Mouse (Mus musculus): ENCODE results near the gene Ttc30a1.
"Not testable (repeated sequence)": the region's sequence is repeated elsewhere in the genome, so short reads cannot be mapped to it uniquely, and the experiment has no call there.

Ttc30a1 gene

DNA sequence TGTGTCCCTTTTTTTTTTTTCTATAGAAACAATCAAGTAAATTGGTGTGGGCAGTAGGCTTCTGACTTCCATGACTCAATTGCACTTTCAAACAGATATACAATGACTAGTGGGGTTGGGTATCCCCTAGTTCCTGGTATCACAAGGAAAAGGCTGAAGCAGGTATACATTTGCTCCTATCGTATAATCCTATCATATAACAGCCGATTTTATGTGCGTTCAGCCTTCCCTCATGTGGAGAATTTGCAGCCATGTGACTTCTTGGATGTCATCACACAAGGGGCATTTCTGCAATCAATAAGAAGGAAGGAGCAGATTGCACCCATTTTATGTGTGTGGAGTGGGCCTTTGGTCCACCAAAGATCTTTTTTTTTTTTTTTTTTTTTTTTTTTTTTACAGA lies 1.3 kb upstream of the Ttc30a1 start:
- DNase-seq (ENCODE audit: low spot score), result no peak

DNA sequence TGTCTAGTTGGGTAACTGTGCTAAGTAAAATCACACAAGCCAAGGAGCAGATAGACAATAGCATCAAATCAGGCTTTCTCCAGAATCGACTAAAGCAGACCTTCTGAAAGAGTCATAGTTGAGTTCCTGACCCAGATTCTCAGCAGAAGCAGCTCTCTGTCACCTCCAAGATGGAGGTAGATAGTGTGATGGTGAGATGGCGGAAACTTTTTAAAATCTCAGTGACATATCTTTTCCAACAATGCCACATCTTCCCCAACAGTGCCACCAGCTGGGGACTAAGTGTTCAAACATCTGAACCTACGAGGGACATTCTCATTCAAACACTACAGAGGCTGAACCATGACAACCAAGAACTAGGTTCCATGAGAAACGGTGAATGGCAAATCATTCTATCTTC lies 859 bp upstream of the Ttc30a1 start:
- no peak for DNase-seq (ENCODE audit: low spot score)

DNA sequence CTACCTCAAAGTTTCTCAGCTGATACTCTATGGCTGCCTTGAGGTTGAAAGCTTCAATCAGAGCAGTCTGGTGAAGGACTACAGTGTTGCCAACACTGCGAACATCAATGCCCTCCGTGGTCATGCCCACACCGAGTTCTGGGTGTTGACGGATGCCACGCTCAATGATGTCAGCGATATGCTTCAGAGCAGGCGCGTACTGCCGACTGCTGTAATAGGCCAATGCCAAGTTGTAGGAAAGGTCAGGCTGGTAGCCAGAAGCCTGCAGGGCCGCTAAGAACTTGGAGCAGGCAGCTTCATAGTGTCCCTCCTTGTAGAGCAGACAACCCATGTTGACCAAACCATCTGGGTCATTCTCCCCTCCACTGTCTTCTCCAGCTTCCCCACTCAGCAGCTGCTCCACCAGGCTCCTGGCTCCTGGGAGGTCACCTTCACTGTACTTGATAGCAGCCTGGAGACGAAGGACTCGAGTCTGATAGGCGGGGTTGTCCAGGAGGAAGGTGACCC lies 781 bp downstream of the Ttc30a1 start:
- not testable (repeated sequence) for DNase-seq (ENCODE audit: low spot score)

DNA sequence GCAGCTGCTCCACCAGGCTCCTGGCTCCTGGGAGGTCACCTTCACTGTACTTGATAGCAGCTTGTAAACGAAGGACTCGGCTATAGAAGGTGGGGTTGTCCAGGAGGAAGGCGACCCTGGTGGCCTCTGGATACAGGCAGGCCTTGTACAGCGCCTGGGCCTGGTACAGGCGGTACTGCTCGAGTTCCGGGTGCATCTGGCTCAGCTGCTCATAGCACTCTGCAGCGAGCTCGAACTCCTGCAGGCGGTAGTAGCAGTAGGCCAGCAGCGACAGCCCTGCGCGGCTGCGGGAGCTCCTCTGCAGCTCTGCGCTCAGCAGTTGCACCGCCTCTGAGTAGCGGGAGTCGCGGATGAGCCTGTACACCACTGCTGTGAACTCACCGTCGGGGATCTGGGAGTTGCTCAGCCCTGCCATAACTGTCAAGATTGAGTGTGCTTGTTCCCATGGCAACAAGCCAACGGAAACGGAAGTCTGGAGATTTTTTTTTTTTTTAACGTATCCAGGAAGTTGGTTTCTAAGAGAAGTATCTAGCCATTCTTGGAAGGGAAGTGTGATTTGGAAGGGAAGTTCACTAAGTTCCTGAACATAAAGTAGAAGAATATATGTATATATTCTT lies 3.9 kb downstream of the Ttc30a1 start, which contains the start of gene Ttc30a2:
Gene Ttc30a2 (minus strand): TSS at position 419 of the 617 bp plus-strand sequence.
- peak; percentile 42 for DNase-seq (ENCODE audit: low spot score)

DNA sequence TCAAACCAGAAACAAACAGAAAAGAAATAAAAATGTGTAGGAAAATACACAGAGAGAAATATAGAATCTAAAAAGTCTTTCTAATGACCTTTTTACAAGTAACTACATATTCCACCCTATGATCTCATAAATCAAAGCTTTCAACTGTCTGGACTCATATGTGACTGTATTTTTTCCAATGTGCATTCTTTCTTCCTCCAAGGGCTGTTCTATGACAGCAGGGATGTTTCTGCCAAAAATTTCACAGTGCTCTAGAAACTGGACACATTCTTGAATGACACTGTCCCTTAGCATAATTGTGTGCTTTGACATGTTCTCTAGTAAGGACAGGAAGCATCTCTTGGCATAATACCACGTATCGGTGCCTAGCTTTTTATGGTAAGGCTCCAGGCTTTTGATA lies 5.7 kb downstream of the Ttc30a1 start:
- not testable (repeated sequence) for DNase-seq (ENCODE audit: low spot score)

DNA sequence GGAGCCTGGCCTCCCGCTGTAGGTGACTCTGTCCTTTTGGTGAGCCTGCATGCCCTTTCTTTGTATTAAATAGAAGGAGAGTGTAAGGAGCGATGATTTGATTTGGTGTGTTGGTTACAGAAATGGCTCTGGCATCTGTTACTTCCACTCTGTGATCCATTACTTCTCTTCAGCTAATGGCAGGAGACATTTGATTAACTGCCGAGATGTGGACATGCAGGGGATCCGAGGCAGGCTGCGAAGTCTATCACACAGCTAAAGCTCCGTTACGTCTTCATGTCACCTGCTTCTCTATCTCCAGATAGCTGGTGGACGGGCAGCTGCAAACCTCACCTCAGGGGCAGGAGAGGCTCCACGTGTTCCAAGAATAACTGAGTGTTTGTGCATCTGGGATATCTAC lies 7.6 kb downstream of the Ttc30a1 start:
- DNase-seq (ENCODE audit: low spot score), result no peak

DNA sequence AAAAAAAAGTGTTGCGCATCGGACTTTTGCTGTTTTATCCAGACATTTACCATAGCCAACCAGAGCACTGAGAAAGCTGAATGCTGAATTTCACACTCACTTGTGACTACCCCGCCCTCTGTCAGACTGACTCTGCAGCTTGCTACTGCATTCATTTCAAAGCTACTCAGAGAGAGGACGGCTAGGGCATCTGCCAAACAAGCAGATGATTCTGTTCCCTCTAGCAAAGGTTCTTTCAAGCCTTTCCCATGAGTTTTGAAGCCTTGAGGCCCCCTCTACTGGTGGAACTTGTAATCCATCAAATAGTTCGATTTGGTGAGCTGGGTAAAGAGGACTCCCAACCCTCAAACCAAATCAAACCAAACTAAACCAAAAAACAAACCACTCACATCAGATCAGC lies 16.8 kb downstream of the Ttc30a1 start:
- DNase-seq (ENCODE audit: low spot score), result peak; percentile 29

DNA sequence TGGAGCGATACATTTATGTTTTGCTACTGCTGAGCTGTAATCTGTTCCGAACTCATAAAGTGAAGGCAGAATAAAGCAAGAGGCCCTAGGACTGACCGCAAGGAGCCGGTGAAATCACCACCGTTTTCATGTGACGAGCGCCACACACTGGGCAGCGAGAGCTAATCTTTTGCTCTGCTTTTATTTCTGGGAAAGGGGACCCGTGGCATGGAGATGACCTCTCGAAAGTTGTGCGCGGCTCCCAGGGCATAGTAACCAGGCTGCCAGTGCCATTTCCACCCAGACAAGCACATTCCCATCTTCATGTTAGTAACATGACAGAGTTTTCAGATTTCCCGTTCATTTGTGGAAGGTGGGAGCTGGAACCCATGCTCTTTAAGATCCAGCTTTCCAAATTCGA lies 17.3 kb downstream of the Ttc30a1 start:
- DNase-seq (ENCODE audit: low spot score), result no peak

DNA sequence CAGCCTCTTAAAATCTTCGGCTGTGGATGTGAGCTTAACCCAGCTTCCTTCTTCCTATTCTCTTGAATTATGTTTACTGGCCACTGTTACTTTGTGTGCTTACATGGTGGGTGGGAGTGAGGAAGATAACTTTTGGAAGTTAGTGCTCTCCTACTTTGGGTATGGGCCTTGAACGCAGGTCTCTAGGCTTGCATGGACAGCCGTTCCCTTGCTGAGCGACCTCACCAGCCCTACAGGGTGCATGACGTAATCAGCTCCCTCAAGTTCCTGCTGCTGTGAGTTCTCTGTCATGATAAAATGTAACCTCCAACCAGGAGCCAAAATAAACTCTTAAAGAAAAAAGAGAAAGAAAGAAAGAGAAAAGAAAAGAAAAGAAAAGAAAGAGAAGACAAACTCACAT lies 17.7 kb downstream of the Ttc30a1 start:
- no peak for DNase-seq (ENCODE audit: low spot score)

DNA sequence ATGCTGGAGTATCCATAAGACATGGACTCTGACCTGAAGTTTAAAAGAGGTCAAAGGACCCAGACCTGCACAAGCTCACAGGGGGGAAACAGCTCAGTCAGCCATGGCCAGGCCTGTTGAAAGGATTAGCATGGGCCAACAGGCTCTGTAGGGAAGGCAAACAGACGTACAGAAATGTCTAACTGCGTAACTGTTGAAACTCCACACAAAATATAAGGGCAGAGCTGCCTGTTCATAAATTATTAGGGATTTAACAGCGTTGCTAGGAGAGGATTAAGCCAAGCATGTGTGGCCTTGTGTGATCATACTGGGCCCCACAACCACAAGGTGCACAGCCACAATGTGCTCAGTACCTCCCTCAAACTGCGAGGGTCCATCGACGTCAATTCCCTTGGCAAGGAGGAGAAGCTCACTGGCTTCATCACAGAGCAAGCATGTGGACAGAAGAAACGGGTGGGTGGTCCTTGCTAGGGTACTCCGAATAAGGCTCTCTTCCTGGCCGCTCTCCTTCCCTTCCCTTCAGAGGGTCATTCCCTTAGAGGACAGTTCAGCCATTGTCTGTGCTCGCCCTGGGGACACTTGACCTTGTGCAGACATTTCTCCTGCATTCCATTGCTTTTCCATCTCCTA lies 18.4 kb downstream of the Ttc30a1 start:
- no peak for DNase-seq (ENCODE audit: low spot score)

DNA sequence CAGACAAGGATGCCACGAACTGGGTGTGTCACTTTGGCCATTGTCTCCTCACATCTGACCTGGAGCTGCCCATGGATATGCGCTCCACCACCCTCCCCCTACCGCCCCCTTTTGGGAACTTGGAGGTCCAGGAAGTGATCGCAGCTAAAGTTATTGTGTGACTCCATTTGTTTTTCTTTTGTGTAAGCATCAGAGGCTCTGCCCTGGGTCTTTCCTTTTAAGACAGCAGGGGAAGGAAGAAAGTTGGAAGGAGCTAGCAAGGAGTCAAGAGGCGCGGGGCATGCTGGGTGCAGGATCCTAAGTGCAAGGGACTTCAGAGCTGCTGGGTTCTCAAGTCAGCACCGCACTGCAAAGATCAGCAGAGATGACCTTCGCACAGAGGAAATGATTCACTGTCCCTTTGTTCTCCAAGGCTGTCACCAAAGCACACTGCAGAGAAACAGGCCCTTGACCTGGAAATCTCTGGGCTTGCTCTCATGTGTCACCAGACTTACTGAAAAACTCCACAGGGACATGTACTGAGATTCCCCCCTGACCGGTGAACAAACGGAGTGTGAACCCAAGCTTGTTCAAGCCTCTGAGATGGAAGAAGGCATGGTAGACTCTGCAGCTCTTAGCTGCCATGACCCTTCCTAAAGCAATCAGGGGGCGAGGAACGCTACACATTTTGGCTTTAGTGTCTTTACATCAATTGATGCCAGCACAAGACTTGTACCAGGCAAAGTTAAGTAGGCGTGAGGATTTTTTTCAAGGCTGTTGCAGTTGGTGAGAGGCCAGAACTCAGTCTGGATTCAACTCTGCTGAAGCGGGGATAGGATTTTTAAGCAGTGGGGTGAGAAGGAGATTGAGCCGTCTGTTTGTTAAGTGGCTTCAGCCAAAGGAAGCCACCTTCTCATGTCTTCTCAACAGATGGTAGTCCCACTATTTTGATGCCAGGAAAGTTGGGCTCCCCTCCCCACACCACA lies 21.1 kb downstream of the Ttc30a1 start:
- DNase-seq (ENCODE audit: low spot score), result no peak

DNA sequence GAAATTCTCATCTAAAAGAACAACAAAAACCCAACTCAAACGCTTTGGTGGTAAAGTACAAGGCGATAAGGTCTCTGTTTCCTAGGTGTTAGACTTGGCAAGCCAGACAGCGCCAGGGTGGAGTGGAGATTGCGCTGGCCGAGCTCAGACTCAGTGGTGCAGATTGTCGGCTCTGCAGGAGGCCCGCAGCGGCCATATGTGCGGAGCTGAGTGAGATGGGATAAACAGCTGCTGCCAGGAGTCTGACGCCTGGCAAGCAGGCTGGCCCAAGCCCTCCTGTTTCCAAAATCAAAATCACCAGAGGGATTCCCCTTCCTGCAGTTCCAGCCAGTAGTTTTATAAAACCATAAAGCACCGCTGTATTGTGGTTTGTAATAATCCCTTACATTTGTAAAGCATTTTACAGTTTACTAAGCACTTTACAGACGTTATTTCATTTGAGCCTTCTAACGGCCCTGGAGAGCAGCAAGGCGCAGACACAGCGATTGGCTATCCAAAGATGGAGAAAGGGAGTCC lies 21.9 kb downstream of the Ttc30a1 start:
- peak; percentile 18 for DNase-seq (ENCODE audit: low spot score)

DNA sequence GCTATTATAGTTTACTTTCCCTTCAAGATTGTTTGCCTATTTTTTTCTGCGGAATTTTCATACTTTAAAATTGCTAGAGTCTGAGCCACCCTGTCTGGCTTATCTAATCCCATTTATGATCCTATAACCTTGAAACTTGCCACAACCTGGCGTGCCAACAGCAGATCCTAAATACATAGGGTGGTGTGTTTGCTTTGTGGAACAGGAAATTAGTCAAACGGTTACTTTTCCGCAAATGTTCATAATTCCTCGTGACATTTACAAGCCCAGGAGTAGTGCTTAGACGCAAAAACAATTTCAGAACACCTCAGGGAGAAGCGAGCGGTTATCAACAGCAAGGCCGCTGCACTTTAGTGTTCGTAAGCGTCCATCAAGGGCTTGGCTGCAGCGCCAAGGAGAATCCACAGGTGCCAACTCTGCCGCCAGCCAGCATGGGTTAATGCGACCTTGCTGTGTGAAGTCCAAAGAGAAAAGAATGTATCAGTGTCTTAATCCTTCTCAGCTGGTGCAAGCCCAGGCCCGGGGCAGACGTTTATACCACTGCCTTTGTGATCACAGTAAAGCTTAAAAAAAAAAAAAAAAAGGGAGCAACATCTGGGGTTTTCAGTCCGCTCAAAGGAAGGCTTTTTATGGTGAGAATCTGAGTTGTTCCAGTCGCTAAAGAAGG lies 22.5 kb downstream of the Ttc30a1 start:
- peak; percentile 47 for DNase-seq (ENCODE audit: low spot score)

DNA sequence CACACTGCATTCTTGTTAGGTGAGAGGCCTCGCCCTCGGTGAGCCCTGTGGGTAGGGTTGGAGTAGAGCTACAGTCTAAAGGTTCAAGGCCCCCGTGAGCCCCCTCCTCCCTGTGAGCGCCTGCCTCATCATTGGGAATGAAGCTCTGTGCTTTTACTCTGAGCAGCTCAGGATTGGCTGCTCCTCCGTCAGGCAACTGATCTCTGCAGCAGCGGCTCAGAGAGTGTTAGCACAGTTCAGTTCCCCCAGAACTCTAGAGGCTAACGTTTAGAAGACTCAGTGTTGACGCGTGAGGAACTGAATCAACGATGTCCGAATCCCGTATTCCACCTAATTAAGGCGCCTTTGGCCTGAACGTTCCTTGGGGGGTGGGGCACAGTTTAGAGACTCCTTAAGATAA lies 26.1 kb downstream of the Ttc30a1 start:
- DNase-seq (ENCODE audit: low spot score), result no peak

DNA sequence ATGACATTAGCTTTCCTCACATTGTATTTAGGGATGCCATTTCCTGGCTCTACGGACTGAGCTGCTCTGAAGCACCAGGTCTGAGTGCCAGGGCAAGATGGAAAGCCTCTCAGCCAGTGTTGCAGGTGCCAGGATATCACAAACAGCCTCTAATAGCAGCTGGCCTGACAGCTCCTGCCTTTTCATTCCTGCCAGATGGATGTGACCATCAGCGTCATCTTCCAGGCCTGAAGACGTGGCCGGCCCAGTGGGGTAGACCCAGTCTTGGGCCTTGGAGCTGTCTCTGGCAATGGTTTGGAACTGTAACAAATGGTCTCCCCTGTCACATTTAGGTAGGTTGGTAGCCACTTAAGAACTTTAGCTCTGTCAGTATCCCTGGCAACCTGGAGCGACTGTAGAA lies 28.4 kb downstream of the Ttc30a1 start:
- DNase-seq (ENCODE audit: low spot score), result no peak

DNA sequence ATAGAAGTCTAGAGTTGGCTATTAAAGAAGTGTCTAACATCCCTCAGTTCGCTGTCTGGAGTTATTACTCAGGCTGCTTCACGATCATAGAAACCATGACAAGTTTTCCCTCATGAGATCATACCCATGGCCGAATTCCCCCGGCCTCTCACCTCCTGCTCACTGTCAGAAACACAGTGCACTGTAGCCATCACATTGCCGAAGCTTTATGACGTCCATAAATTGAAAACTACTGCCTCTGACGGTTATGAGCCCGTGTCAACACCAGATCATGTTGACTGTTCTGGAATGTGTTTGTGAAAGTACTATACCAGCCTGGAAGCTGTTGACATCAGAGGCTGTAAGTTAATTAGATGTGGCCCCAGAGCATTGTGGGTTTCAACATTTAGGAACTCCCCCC lies 31.1 kb downstream of the Ttc30a1 start:
- DNase-seq (ENCODE audit: low spot score), result no peak

DNA sequence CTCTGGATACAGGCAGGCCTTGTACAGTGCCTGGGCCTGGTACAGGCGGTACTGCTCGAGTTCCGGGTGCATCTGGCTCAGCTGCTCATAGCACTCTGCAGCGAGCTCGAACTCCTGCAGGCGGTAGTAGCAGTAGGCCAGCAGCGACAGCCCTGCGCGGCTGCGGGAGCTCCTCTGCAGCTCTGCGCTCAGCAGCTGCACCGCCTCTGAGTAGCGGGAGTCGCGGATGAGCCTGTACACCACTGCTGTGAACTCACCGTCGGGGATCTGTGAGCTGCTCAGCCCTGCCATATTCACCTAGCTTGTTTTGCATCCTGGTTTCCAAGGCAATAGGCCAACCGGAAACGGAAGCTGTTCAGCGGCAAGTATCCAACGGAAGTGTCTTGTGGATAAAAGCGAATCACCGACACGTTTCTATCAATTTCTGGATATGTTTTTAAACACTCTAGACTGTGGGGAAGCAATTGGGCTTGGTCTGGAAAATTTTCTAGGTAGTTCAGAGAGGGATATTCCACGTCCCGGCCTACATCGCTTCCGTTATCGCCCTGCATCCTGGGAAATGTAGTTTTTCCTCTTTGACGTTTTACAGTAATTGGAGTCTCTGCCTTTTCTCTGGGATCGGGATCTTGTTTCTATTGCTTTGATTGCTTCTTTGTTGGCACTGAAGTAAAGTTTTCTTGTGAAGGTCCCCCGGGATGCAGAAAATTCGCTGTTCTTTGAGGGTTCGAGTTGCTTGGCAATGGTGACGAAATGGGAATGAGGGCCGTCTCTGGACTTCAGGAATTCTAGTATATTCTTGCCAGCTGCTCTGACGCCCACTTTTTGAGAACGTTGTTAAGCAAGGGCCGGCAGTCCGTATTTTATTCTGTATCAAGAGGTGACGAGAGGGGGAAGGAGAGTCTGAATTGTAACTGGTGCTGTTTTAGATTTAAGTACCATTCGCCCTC lies 43.4 kb downstream of the Ttc30a1 start, which contains the start of gene Ttc30b:
Gene Ttc30b (minus strand): TSS at position 469 of the 947 bp plus-strand sequence.
- DNase-seq (ENCODE audit: low spot score), result peak; percentile 79

DNA sequence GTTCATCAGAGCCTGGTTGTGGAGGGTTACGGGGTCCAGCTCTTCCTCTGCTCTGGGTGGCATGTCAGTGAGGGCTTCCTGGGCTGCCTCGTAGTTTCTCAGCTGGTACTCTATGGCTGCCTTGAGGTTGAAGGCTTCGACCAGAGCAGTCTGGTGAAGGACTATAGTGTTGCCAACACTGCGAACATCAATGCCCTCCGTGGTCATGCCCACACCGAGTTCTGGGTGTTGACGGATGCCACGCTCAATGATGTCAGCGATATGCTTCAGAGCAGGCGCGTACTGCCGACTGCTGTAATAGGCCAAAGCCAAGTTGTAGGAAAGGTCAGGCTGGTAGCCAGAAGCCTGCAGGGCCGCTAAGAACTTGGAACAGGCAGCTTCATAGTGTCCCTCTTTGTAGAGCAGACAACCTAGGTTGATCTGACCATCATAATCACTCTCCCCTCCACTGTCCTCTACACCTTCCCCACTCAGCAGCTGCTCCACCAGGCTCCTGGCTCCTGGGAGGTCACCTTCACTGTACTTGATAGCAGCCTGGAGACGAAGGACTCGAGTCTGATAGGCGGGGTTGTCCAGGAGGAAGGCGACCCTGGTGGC lies 44.1 kb downstream of the Ttc30a1 start:
- DNase-seq (ENCODE audit: low spot score), result not testable (repeated sequence)

DNA sequence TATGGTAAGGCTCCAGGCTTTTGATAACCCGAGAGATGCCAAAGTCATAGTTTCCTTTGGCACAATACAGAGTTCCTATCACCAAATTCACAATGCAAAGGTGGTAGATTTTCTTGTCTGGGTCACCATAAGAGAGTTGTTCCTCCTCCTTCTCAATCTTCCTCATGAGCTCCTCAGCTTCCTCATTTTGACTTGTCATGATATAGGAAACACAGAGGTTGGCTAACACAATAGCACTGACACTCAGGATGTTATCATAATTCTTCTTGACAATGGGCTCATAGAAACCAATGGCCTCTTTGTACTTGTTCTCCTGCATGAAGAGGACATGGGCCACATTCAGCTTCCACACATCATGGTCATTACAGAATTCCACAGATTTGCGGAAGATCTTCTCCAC lies 45.1 kb downstream of the Ttc30a1 start:
- DNase-seq (ENCODE audit: low spot score), result not testable (repeated sequence)

DNA sequence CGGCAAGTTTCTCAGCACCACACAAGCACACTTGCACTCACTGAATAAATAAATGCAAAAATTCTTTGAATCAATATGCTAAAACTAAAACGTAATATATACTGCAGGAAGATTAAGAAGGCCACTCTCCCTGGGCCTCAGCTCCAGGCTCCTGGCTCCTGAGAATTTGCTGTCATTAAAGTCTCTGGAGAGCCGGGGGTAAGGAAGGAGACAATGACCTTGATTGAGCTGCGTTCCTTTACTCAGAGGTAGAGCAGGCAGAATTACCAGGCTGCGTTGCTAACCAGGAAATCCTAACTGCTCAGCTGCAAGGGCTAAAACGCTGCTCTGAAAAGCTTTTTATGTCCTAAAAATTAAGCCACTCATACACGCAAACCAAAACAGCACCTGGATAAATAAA lies 48.2 kb downstream of the Ttc30a1 start:
- DNase-seq (ENCODE audit: low spot score), result no peak

Measured in testis, postnatal 14 days (tissue).